Mouse (Mus musculus): ENCODE measurements around the gene Zswim2. TPM values are rescaled to one million over a fixed set of nuclear protein-coding genes. Genes with fewer than 3 reads are reported as not detected.
"Not testable (repeated sequence)": the region's sequence is repeated elsewhere in the genome, so short reads cannot be mapped to it uniquely, and the experiment has no call there.

Zswim2 gene
- not detected in 3 replicates for total RNA-seq (2017)

DNA sequence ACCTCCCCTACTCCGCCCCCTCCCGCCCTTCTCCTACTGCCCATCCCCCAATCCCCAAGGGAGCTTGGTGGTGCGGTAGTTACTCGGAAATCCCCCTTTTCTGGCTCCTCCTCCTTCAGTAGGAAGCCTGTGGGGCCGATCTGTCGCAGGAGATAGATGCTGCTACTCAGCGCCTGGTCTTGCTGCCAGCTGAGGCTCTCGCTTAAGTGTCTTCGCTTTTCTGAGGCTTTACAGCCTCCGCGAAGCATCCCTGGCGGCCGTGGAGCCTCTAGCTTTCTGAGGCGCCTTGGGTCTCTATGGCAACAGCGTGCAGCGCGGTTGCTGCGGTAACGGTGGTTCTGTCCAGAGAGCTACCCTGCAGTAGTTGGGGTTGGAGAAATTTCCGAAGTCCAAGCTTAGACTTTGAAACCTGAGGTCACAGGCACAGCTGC is at the start of gene Zswim2:
TSS of gene Zswim2 (minus strand) at position 298 of the 431 bp plus-strand sequence.
- peak; percentile 53 for ATAC-seq (replicated peaks; ENCODE audit: insufficient number of reproducible peaks, low FRiP score, low TSS enrichment, poor library complexity, severe bottlenecking)

DNA sequence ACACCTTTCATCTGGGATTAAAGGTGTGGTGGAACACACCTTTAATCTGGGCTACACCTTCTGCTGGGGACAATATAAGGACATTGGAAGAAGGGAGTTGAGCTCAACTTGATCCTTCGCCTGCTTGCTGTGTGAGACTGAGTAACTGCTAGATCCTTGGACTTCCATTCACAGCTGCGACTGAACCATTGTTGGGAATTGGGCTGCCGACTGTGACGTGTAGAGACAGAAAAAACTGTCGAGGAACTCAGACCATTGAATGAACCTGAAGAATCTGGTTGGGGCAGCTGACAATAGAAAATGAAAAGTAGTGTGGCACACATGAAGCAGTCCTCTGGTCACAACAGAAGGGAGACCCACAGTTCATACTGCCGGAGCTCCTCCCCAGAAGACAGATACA is 49.2 kb upstream of the Zswim2 start, which contains the start of gene Gm13691:
TSS of gene Gm13691 (plus strand) at position 301 of the 400 bp plus-strand sequence.
- ATAC-seq (replicated peaks; ENCODE audit: insufficient number of reproducible peaks, low FRiP score, low TSS enrichment, poor library complexity, severe bottlenecking): not testable (repeated sequence)

DNA sequence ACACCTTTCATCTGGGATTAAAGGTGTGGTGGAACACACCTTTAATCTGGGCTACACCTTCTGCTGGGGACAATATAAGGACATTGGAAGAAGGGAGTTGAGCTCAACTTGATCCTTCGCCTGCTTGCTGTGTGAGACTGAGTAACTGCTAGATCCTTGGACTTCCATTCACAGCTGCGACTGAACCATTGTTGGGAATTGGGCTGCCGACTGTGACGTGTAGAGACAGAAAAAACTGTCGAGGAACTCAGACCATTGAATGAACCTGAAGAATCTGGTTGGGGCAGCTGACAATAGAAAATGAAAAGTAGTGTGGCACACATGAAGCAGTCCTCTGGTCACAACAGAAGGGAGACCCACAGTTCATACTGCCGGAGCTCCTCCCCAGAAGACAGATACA is 43.4 kb upstream of the Zswim2 start, which contains the start of gene Gm13697:
TSS of gene Gm13697 (plus strand) at position 301 of the 400 bp plus-strand sequence.
- not testable (repeated sequence) for ATAC-seq (replicated peaks; ENCODE audit: insufficient number of reproducible peaks, low FRiP score, low TSS enrichment, poor library complexity, severe bottlenecking)

DNA sequence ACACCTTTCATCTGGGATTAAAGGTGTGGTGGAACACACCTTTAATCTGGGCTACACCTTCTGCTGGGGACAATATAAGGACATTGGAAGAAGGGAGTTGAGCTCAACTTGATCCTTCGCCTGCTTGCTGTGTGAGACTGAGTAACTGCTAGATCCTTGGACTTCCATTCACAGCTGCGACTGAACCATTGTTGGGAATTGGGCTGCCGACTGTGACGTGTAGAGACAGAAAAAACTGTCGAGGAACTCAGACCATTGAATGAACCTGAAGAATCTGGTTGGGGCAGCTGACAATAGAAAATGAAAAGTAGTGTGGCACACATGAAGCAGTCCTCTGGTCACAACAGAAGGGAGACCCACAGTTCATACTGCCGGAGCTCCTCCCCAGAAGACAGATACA is 37.6 kb upstream of the Zswim2 start, which contains the start of gene Gm13694:
TSS of gene Gm13694 (plus strand) at position 301 of the 400 bp plus-strand sequence.
- ATAC-seq (replicated peaks; ENCODE audit: insufficient number of reproducible peaks, low FRiP score, low TSS enrichment, poor library complexity, severe bottlenecking): not testable (repeated sequence)

DNA sequence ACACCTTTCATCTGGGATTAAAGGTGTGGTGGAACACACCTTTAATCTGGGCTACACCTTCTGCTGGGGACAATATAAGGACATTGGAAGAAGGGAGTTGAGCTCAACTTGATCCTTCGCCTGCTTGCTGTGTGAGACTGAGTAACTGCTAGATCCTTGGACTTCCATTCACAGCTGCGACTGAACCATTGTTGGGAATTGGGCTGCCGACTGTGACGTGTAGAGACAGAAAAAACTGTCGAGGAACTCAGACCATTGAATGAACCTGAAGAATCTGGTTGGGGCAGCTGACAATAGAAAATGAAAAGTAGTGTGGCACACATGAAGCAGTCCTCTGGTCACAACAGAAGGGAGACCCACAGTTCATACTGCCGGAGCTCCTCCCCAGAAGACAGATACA is 31.8 kb upstream of the Zswim2 start, which contains the start of gene Gm13696:
TSS of gene Gm13696 (plus strand) at position 301 of the 400 bp plus-strand sequence.
- ATAC-seq (replicated peaks; ENCODE audit: insufficient number of reproducible peaks, low FRiP score, low TSS enrichment, poor library complexity, severe bottlenecking): not testable (repeated sequence)

DNA sequence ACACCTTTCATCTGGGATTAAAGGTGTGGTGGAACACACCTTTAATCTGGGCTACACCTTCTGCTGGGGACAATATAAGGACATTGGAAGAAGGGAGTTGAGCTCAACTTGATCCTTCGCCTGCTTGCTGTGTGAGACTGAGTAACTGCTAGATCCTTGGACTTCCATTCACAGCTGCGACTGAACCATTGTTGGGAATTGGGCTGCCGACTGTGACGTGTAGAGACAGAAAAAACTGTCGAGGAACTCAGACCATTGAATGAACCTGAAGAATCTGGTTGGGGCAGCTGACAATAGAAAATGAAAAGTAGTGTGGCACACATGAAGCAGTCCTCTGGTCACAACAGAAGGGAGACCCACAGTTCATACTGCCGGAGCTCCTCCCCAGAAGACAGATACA is 26.0 kb upstream of the Zswim2 start, which contains the start of gene Gm13695:
TSS of gene Gm13695 (plus strand) at position 301 of the 400 bp plus-strand sequence.
- ATAC-seq (replicated peaks; ENCODE audit: insufficient number of reproducible peaks, low FRiP score, low TSS enrichment, poor library complexity, severe bottlenecking): not testable (repeated sequence)

DNA sequence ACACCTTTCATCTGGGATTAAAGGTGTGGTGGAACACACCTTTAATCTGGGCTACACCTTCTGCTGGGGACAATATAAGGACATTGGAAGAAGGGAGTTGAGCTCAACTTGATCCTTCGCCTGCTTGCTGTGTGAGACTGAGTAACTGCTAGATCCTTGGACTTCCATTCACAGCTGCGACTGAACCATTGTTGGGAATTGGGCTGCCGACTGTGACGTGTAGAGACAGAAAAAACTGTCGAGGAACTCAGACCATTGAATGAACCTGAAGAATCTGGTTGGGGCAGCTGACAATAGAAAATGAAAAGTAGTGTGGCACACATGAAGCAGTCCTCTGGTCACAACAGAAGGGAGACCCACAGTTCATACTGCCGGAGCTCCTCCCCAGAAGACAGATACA is 20.2 kb upstream of the Zswim2 start, which contains the start of gene Gm13693:
TSS of gene Gm13693 (plus strand) at position 301 of the 400 bp plus-strand sequence.
- ATAC-seq (replicated peaks; ENCODE audit: insufficient number of reproducible peaks, low FRiP score, low TSS enrichment, poor library complexity, severe bottlenecking): not testable (repeated sequence)

DNA sequence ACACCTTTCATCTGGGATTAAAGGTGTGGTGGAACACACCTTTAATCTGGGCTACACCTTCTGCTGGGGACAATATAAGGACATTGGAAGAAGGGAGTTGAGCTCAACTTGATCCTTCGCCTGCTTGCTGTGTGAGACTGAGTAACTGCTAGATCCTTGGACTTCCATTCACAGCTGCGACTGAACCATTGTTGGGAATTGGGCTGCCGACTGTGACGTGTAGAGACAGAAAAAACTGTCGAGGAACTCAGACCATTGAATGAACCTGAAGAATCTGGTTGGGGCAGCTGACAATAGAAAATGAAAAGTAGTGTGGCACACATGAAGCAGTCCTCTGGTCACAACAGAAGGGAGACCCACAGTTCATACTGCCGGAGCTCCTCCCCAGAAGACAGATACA is 14.4 kb upstream of the Zswim2 start, which contains the start of gene Gm13698:
TSS of gene Gm13698 (plus strand) at position 301 of the 400 bp plus-strand sequence.
- not testable (repeated sequence) for ATAC-seq (replicated peaks; ENCODE audit: insufficient number of reproducible peaks, low FRiP score, low TSS enrichment, poor library complexity, severe bottlenecking)

DNA sequence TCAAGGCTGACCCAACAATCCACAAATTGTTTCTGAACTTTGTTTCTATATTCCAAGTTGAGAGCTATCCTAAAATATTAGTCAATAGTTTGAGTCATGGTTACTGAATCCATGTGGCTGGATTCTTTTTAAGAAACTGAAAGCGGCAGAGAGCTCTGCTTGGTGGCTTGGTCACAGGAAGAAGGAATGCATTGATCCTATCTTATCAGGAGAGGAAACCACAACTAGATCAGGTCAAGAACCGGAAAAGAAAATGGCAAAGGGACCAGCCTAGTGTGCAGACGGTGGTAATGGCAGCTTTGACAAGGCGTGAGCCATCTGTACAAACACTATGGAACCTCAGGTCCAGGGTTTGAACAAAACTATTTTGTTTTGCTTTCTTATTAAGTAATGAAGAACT is 764 bp upstream of the Zswim2 start:
- no peak for ATAC-seq (replicated peaks; ENCODE audit: insufficient number of reproducible peaks, low FRiP score, low TSS enrichment, poor library complexity, severe bottlenecking)

DNA sequence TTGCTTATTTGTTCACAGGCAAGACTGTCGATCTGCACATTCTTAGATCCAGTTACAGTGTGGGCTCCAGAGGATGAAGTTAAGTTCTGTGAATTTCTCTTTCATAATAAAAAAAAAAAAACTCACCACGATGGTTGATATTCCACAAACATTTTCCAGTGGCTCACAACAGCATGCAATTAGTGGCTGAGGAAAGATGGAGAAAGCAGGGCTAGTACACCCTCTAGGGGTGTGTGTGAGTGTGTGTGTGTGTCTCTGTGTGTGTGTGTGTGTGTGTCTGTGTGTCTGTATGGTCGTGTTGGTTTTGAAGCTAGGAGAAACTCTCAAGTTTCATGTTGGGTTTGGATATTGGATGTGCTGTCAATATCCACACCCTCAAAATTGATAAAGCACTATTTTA is 350 bp upstream of the Zswim2 start:
- ATAC-seq (replicated peaks; ENCODE audit: insufficient number of reproducible peaks, low FRiP score, low TSS enrichment, poor library complexity, severe bottlenecking): no peak

DNA sequence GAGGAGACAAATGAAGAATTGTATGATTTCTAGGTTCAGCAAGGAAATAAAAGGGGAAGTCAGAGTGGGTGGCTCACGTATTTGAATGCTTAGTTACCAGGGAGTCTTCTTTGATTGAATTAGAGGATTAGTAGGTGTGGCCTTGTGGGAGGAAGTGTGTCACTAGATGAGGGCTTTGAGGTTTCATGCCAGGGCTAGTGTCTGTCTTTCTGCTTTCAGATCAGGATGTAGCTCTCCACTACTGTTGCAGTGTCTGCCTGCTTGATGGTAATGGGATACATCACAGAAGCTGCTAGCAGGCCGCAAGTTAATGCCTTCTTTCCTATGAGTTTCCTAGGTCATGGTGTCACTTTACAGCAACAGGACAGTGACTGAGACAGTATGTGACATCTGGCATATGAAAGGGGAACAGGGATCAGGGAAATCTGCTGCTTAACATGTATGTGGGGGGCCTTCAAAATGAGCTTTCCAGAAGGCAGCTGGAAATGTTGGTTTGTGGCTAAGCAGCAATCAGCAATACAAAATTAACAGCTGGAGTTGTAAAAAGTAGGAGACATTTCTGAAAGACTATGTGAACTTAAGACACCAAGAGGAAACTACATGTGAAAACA is 11.4 kb downstream of the Zswim2 start:
- peak; percentile 79 for ATAC-seq (replicated peaks; ENCODE audit: insufficient number of reproducible peaks, low FRiP score, low TSS enrichment, poor library complexity, severe bottlenecking)

DNA sequence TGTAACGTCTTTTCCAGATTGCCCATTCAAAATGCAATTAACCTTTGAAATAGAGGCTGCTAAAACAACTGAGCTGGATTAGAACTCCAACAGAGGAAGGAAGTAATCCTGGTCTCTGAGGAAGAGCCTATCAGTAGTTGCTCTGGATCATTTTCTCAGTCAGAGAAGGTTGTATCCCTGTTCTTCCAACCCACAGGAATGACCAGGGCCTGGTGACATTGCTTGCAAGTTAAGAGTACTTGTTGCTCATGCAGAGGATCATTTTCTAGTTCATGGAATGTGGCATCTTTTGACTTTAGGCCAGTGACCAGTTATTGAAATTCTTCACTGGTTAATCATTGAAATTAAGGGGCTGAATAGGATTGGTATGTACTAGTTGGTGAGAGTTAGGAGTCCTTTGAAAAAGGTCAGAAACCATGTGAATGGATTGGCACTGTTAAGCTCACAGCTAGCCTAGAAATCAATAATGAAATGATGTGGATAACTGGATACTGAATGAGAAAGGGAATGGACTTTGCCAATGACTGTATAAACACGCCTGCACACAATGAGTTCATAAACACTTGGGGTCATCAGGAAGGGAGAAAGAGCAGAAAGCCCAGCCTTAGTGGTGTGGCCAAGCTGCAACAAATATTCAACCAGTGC is 39.0 kb downstream of the Zswim2 start:
- no peak for ATAC-seq (replicated peaks; ENCODE audit: insufficient number of reproducible peaks, low FRiP score, low TSS enrichment, poor library complexity, severe bottlenecking)

DNA sequence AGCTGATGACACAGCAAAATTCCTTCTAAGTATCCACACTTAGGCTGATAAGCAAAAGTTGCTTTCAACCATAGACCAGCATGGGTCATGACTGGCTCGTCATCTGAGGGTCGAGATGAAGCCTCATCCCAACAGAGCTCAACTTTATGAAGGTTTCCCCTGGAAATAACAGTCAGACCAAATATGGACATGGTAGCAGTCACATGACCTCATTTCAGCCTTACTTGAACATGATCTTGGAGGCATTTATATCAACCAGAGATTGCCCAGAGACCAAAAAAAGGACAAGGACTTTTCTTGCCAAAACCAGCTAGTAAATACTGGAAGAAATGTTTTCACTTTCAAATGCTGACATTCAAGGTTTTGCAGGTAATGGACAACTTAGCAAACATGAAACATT is 47.3 kb downstream of the Zswim2 start:
- no peak for ATAC-seq (replicated peaks; ENCODE audit: insufficient number of reproducible peaks, low FRiP score, low TSS enrichment, poor library complexity, severe bottlenecking)

DNA sequence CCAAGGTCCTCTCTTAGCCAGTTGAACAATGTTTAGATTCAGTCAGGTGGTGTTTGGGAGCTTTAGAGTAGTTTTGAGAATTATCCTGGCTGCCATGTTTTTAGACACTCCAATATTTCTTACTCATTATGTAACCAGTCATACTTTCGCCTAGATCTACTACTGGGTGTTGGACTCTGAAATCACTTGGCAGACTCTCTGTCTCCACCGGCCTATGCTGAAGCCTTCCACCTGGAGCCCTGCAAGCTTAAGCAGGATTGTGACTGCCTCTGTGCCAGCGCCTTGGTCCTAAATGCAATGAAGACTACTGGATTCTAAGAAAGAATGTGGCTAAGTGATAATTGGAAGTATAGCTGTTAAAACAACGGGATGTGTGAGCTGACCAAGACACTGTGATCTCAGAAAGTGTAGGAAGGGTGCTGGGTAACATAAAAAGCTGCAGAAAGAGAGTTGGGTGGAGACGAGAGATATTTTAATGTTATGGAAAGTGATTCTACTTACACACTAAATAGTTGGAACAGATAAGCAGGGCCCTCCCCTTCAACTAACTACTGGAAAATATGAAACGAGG is 57.1 kb downstream of the Zswim2 start:
- no peak for ATAC-seq (replicated peaks; ENCODE audit: insufficient number of reproducible peaks, low FRiP score, low TSS enrichment, poor library complexity, severe bottlenecking)

Other genes starting within 250 kb of the Zswim2 start
- 112 to 168 TPM (median 124 TPM) in 3 replicates for gene Itgav, start 216.8 kb downstream of the Zswim2 start, total RNA-seq (2017)
- gene Fam171b, start 128.6 kb downstream of the Zswim2 start, total RNA-seq (2017): 0.10 TPM in 1 of 3 replicates, not detected in the others
- gene Gm13698, start 14.5 kb upstream of the Zswim2 start, total RNA-seq (2017): not detected in 3 replicates
- gene Gm13693, start 20.3 kb upstream of the Zswim2 start, total RNA-seq (2017): not detected in 3 replicates
- gene Gm13695, start 26.1 kb upstream of the Zswim2 start, total RNA-seq (2017): not detected in 3 replicates
- gene Gm13696, start 31.9 kb upstream of the Zswim2 start, total RNA-seq (2017): not detected in 3 replicates
- gene Gm13694, start 37.7 kb upstream of the Zswim2 start, total RNA-seq (2017): not detected in 3 replicates
- gene Gm13697, start 43.5 kb upstream of the Zswim2 start, total RNA-seq (2017): not detected in 3 replicates
- gene Gm13691, start 49.3 kb upstream of the Zswim2 start, total RNA-seq (2017): not detected in 3 replicates

Data from monocyte, adult 5-6 weeks (primary cell).